Mouse (Mus musculus) limb, embryonic 12.5 days (tissue): ENCODE data around the gene Aldh3b3. TPM values are rescaled to one million over a fixed set of nuclear protein-coding genes. Genes with fewer than 3 reads are reported as not detected.
"Not testable (repeated sequence)": the region's sequence is repeated elsewhere in the genome, so short reads cannot be mapped to it uniquely, and the experiment has no call there.

Experiments
- ATAC-seq: fragments of 200-750 bp; cut with Nextera tagmentation; 2 replicates; pipeline ENCODE4 v1.8.0; 2017; ENCODE audit warnings: low read depth, moderate TSS enrichment; ENCODE audit not compliant: insufficient number of reproducible peaks, insufficient read depth, low FRiP score, low TSS enrichment
- H3K27ac ChIP-seq: fragments of 300-500 bp; sonication (generic); 2 replicates; pipeline ENCODE4 v1.5.1; 2016; ENCODE audit warnings: mild to moderate bottlenecking, moderate library complexity
- H3K27me3 ChIP-seq: fragments of 300-500 bp; sonication (generic); 2 replicates; pipeline ENCODE4 v1.6.1; 2016; ENCODE audit warnings: mild to moderate bottlenecking, moderate library complexity
- H3K36me3 ChIP-seq: fragments of 300-500 bp; sonication (generic); 2 replicates; pipeline ENCODE4 v1.6.1; 2016; ENCODE audit warnings: mild to moderate bottlenecking, moderate library complexity
- H3K4me1 ChIP-seq: fragments of 300-500 bp; sonication (generic); replicated peaks from 2 replicates; pipeline ENCODE4 v1.6.1; 2016
- H3K4me2 ChIP-seq: fragments of 300-500 bp; sonication (generic); 2 replicates; pipeline ENCODE4 v1.6.1; 2016; ENCODE audit warnings: mild to moderate bottlenecking, moderate library complexity
- H3K4me3 ChIP-seq: fragments of 300-500 bp; sonication (generic); replicated peaks from 2 replicates; pipeline ENCODE4 v1.5.1; 2016; ENCODE audit warnings: mild to moderate bottlenecking
- H3K9ac ChIP-seq: fragments of 300-500 bp; sonication (generic); replicated peaks from 2 replicates; pipeline ENCODE4 v1.6.1; 2016; ENCODE audit warnings: mild to moderate bottlenecking, moderate library complexity
- H3K9me3 ChIP-seq: fragments of 300-500 bp; sonication (generic); 2 replicates; pipeline ENCODE4 v1.6.1; 2016; ENCODE audit warnings: mild to moderate bottlenecking, moderate library complexity
- WGBS: fragments of 180-500 bp; shearing (Covaris S2); methylation state at CpG from one replicate; pipeline ENCODE4 v1.1.7; 2016; 5-methylcytosine and 5-hydroxymethylcytosine counted together
- polyA plus RNA-seq: library from polyadenylated mRNA; unstranded; fragments of >200 nt; fragmentation: Nextera tagmentation; extraction: Ambion mirVana; gene quantifications from 2 replicates; pipeline ENCODE4 v1.2.1, GENCODE M21; 2016

Gene Aldh3b3
- polyA plus RNA-seq, 1 experiment from 2014 or later: not detected

DNA sequence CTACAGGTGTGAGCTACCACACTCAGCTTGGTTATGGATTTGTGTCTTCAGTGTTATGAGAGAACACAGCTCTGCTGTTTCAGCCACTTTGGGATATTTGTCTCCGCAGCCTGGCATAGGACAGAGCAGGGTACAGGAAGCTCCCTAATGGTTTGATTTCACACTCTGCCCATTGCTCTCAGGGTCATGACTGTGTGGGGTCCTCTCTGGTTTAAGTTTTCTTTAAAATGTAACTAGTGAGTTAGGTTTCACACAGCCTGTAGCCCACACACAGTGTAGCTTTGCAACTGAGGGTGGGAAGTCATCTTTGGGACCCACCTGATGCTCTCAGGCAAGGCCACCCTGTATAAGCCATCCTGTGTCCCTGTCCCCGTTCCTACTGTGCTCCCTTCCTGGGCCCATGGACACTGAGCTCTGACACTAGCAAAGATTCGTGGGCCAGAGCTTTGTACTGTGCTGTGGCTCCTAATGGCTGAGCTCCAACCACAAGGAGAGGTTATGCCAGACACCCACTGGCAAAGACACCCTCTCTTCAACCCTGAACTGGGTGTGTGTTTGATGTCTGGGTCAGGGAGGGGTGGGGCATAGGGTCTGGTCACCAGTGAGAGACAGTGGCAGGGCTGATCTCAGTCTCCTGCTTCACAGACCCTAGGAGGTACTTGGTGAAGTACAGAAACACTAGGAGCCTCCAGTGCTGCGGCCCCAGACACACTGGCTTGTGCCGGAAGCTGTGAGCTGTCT, 979 bp upstream of the Aldh3b3 start:
- not testable (repeated sequence) for H3K4me3 ChIP-seq, H3K9me3 ChIP-seq, H3K27ac ChIP-seq, H3K9ac ChIP-seq, H3K27me3 ChIP-seq, H3K4me1 ChIP-seq, H3K4me2 ChIP-seq, ATAC-seq, H3K36me3 ChIP-seq
- WGBS: 77% methylated on average over 5 of the region's 5 CpGs

DNA sequence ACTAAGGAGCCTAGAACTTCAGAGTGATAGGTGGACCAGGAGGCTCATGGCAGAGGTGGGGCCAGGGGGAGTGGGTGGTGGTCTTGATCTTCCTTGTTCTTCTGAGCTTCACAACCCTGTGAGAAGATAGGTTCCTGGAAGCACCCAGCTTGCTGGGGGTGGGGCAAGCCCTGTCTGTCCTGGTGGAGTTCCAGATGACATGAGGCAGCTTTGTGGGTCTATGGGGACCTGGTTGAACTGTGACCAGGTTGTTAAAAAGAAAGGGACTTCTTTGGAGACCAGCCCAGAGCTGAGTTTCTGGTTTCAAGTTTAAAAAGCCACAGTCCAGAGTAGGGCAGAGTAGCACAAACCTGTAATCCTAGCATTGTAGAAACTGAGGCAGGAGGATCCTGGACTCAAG, 585 bp downstream of the Aldh3b3 start:
- ATAC-seq: no peak
- H3K36me3 ChIP-seq: no peaks in the 10 kb centered on the region
- H3K27ac ChIP-seq: no peak overlapping the region
- H3K4me2 ChIP-seq: no peak overlapping the region
- no peaks in the 10 kb centered on the region for H3K27me3 ChIP-seq
- H3K9ac ChIP-seq: no peak overlapping the region
- H3K4me3 ChIP-seq: no peak overlapping the region
- H3K4me1 ChIP-seq: no peaks in the 10 kb centered on the region
- H3K9me3 ChIP-seq: no peaks in the 10 kb centered on the region

DNA sequence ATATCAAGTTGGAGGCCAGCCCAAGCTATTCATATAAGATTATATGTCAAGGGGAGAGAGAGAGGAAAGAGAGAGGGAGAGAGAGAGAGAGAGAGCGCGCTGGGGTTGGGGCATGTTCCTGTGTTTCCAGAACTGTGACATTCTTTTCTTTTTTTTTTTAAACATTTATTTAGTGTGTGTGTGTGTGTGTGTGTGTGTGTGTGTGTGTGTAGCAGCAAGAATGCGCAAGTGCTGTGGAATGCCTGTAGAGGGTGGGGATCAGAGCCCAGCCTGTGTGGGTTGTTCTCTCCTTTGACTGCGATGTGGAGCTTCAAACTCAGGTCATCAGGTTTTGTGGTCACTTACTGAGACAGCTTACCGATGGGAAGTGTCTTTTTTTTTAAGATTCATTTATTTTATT, 1.8 kb downstream of the Aldh3b3 start:
- Histone ChIP-seq H3K9me3 (no peaks in the 10 kb centered on the region), H3K27me3 (no peaks in the 10 kb centered on the region), H3K27ac (no peak overlapping the region), H3K4me2 (no peak overlapping the region), H3K9ac (no peak overlapping the region), H3K4me1 (no peaks in the 10 kb centered on the region), H3K36me3 (no peaks in the 10 kb centered on the region), H3K4me3 (no peak overlapping the region)
- WGBS: 82% methylated on average over 5 of the region's 5 CpGs
- ATAC-seq: no peak

DNA sequence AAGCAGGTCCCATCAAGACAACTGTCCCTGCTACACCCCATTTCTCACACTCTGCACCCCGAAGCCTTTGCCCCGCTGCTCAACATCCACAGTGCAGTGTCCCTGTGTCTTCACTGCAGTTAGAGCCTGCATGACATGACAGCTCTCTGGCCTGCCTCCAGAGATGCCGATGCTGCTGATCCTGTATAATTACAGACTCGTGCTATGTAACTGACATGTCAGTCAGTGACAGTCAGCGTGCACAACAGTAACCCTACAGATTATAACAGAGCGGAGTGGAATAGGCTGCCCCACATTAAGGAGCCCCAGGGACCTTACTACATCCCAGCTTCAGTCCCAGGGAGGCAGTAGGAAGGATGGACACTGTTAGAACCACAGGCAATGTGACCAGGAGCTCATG, 3.4 kb downstream of the Aldh3b3 start:
- H3K9ac ChIP-seq, H3K4me3 ChIP-seq, H3K36me3 ChIP-seq, ATAC-seq, H3K27me3 ChIP-seq, H3K27ac ChIP-seq, H3K4me1 ChIP-seq, H3K9me3 ChIP-seq, H3K4me2 ChIP-seq: not testable (repeated sequence)
- 86% methylated on average over 6 of the region's 6 CpGs for WGBS

DNA sequence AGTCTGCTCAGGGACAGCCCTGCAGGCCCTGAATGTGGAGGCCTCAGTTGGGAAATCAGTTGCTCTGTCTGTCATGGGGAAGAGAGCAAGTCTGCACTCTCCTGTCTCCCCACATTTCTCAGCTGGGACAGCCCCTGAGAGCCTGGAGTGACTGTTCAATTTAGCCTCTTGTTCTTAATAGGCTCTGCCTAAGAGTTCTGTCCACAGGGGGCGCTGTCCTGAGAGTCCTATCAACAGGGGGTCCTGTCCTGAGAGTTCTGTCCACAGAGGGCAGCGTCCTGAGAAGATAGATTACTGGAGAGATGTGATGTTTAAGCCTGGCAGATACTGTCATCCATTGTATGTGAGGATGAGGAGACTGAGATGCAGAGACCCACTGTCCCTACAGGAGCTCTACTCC, 4.0 kb downstream of the Aldh3b3 start:
- ATAC-seq: no peak
- no peak overlapping the region for H3K4me3 ChIP-seq

DNA sequence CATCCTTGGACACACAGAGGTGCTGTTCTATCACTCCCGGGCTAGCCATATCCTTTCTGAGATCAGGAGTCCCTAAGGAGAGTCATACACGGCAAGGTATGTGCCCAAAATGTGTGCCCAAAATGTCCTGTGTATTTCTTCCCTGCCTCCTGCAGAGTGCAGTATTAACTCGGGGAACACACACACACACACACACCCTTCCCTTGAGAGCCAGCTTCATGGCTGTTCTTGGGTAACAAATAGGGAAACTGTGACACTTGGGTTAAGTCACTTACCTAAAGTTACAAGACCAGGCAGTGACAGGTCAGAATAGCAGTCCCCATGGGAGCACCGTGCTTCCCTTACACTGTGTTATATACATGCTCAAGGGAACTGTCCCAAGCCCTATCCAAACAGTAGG, 5.6 kb downstream of the Aldh3b3 start:
- no peak for ATAC-seq
- H3K9me3 ChIP-seq: no peaks in the 10 kb centered on the region
- 0 out of 2 replicates have a peak, but pooled peaks cover 3% of the 10 kb centered on the region for H3K4me1 ChIP-seq
- H3K27me3 ChIP-seq: no peaks in the 10 kb centered on the region
- H3K9ac ChIP-seq: no peak overlapping the region
- H3K4me3 ChIP-seq: no peak overlapping the region
- H3K36me3 ChIP-seq: no peaks in the 10 kb centered on the region
- H3K4me2 ChIP-seq: no peak overlapping the region
- H3K27ac ChIP-seq: no peak overlapping the region
- WGBS: 75% methylated on average over 4 of the region's 4 CpGs

More for the DNA sequence above, 4.0 kb downstream of the Aldh3b3 start:
- Histone ChIP-seq H3K36me3 (no peaks in the 10 kb centered on the region), H3K4me1 (no peaks in the 10 kb centered on the region), H3K9me3 (no peaks in the 10 kb centered on the region), H3K9ac (no peak overlapping the region), H3K4me2 (no peak overlapping the region), H3K27me3 (no peaks in the 10 kb centered on the region), H3K27ac (no peak overlapping the region)
- 25% methylated on average over 2 of the region's 2 CpGs for whole genome bisulfite sequencing

DNA sequence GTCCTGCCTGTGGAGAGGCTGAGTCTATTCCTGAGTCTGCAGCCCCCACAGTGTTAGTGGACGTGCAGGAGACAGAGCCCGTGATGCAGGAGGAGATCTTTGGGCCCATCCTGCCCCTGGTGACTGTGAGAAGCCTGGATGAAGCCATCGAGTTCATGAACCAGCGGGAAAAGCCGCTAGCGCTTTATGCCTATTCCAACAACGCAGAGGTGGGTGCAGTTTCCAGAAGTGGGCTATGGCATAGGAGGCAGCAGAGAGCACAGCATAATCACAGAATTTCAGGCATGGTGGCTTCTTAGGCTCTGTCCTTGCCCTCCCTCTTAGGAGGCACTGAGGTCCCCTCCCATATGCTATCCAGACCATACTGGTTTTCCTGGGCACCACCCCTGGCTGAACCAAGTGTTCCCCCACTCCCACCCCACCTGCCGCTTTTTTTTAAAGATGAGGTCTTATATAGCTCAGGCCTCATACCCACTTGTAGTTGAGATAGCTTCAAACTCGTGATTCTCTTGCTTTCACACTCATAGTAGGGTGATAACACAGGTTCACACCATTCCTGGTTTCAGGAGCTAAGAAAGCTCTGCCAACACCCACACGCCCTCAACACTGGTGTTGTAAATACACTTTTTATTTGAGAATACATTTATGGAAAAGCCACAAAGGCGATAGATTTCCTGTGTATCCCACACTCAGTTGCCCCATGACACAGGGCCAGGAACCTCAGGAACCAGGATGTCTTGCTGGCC, 8.1 kb downstream of the Aldh3b3 start:
- 70% methylated on average over 11 of the region's 11 CpGs for WGBS
- no peak for ATAC-seq

DNA sequence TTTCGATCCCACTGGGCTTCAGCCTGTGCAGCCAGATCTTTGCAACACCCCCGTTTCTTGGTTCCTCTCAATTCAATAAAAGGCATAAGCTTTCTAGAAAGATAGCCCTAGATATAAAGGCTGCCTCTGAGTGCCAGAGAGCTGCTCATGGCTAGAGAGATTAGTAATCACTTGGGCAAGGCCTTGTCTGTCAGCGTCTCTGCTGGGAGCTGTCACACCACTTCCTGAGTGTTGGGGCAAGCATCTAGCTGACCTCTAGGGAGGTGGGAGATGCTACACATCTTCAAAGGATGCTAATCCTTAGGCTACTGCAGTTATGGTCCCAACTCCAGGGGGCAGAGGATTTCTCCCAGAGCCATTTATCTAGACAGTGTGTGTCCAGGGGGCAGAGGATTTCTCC, 8.8 kb downstream of the Aldh3b3 start:
- WGBS: 51% methylated on average over 3 of the region's 3 CpGs
- no peaks in the 10 kb centered on the region for H3K9me3 ChIP-seq
- no peak overlapping the region for H3K4me2 ChIP-seq
- no peaks in the 10 kb centered on the region for H3K36me3 ChIP-seq
- ATAC-seq: no peak
- H3K27me3 ChIP-seq: 0 out of 2 replicates have a peak, but pooled peaks cover 3% of the 10 kb centered on the region
- 0 out of 2 replicates have a peak, but pooled peaks cover 8% of the 10 kb centered on the region for H3K4me1 ChIP-seq
- H3K4me3 ChIP-seq: no peak overlapping the region
- no peak overlapping the region for H3K27ac ChIP-seq
- H3K9ac ChIP-seq: no peak overlapping the region

More for the DNA sequence above, 8.1 kb downstream of the Aldh3b3 start:
- H3K36me3 ChIP-seq: no peaks in the 10 kb centered on the region
- H3K27ac ChIP-seq: no peak overlapping the region
- H3K27me3 ChIP-seq: 0 out of 2 replicates have a peak, but pooled peaks cover 3% of the 10 kb centered on the region
- H3K9me3 ChIP-seq: no peaks in the 10 kb centered on the region
- no peak overlapping the region for H3K4me3 ChIP-seq
- no peak overlapping the region for H3K4me2 ChIP-seq
- 0 out of 2 replicates have a peak, but pooled peaks cover 7% of the 10 kb centered on the region for H3K4me1 ChIP-seq
- H3K9ac ChIP-seq: no peak overlapping the region

DNA sequence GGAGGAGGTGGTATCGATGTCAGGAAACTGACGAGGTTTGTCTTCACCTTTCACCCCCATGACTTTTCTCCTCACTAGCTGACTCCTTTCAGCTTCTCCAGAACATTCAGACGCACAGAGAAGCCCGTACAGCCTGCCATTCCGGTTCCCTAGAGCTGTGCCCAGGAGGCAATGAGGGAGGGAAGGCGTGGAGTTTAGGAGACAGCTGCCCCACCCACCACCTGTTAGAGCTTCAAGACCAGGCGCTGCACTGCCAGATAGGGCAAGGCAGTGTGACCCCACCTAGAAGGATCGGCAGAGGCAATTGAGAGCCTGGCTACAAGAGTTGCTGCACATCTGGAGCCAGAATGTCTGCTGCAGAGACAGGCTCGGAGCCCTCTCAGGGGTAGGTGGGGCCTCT, 13.8 kb downstream of the Aldh3b3 start, which contains the start of gene Aldh3b2:
TSS of gene Aldh3b2 (plus strand) at position 100 of the 400 bp plus-strand sequence.
- no peak for ATAC-seq
- 0 out of 2 replicates have a peak, but pooled peaks cover 3% of the 10 kb centered on the region for H3K27me3 ChIP-seq
- no peak within 1 kb of the TSS for H3K4me2 ChIP-seq
- H3K9ac ChIP-seq: no peak within 1 kb of the TSS
- no peak within 1 kb of the TSS for H3K27ac ChIP-seq
- H3K9me3 ChIP-seq: no peaks in the 10 kb centered on the region
- H3K4me3 ChIP-seq: no peak within 1 kb of the TSS
- WGBS: 23% methylated on average over 9 of the region's 9 CpGs
- H3K4me1 ChIP-seq: 0 out of 2 replicates have a peak, but pooled peaks cover 14% of the 10 kb centered on the region
- H3K36me3 ChIP-seq: no peaks in the 10 kb centered on the region

DNA sequence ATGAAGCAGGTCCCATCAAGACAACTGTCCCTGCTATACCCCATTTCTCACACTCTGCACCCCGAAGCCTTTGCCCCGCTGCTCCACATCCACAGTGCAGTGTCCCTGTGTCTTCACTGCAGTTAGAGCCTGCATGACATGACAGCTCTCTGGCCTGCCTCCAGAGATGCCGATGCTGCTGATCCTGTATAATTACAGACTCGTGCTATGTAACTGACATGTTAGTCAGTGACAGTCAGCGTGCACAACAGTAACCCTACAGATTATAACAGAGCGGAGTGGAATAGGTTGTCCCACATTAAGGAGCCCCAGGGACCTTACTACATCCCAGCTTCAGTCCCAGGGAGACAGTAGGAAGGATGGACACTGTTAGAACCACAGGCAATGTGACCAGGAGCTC, 16.2 kb downstream of the Aldh3b3 start:
- H3K27ac ChIP-seq, H3K4me3 ChIP-seq, H3K4me2 ChIP-seq, H3K27me3 ChIP-seq, H3K36me3 ChIP-seq, H3K9me3 ChIP-seq, H3K9ac ChIP-seq, H3K4me1 ChIP-seq, ATAC-seq: not testable (repeated sequence)
- WGBS: 82% methylated on average over 6 of the region's 6 CpGs

DNA sequence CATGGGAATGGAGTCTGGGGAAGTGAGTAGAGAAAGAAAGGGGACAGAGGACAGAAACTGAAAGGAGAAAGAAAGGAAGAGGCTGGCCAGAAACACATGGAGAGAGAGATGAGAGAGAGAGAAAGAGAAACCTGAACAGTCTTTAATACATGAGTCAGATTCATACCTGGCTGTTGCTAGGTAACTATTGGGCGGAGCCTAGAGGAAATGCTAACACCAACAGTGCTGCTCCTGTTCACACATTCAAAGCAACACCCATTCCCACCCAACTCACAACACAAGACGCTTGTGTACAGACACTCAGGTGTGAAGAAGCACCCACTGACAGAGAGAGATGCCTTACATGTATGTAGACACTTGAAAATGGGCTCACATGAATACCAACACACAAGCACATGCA, 17.4 kb downstream of the Aldh3b3 start:
- Histone ChIP-seq H3K27me3 (no peaks in the 10 kb centered on the region), H3K4me1 (0 out of 2 replicates have a peak, but pooled peaks cover 7% of the 10 kb centered on the region), H3K9ac (no peak overlapping the region), H3K4me3 (no peak overlapping the region), H3K9me3 (no peaks in the 10 kb centered on the region), H3K4me2 (no peak overlapping the region), H3K27ac (no peak overlapping the region), H3K36me3 (no peaks in the 10 kb centered on the region)
- WGBS: 75% methylated on average over 2 of the region's 2 CpGs
- no peak for ATAC-seq
